Mouse (Mus musculus) right cerebral cortex, postnatal 14 days (tissue): Measurements from ENCODE around the gene Kmo.

Experiments
- DNase-seq: peaks from one replicate; pipeline ENCODE4 v3.0.0; 2022

Kmo gene

DNA sequence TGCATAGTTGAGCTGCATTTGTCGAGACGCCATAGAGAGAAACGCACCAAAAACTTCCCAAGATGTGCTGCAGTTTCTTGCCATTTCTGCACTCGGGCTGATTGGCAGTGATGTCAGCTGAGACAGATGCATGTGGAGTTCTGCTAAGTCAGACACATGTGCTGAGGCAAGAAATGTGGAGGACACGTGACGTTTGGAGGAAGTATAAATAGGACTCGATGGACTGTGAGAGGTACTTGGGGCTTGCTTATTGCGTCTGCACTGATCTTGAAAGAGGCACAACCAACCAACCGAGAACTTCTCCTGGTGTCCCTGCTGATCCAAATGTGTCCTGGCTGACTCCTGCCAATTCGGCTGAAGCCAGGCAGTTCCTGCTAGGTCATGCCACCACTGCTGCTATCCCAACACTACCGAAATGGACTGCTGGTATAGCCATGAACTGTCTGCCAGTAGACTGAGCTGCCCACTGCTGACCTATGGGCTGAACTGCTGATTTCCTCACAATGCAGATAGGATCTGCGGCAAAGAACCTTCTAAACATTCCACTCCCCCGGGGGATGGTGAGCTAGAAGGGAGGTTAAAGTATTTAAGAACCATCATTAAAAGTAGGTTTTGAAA is at the start of gene Kmo:
TSS of gene Kmo (plus strand) at position 568 of the 618 bp plus-strand sequence.
- DNase-seq = no peak

DNA sequence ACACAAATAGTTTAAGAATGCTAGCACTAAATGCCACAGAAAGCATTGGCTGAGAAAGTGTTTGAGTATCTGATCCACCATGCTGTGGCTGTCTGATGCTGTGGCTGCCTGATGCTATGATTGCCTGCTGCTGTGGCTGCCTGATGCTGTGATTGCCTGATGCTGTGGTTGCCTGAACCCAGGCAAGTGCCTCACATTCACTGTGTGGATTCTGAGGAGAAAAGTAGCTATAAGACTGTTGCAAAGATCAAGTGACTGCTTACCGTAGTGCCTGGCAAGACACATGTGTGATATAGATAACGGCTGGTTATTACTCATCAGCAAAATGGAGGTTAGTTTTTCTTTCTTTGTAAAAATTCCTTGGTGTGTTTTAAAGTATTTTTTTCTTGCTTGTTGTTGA is 46.1 kb upstream of the Kmo start:
- no peak for DNase-seq

DNA sequence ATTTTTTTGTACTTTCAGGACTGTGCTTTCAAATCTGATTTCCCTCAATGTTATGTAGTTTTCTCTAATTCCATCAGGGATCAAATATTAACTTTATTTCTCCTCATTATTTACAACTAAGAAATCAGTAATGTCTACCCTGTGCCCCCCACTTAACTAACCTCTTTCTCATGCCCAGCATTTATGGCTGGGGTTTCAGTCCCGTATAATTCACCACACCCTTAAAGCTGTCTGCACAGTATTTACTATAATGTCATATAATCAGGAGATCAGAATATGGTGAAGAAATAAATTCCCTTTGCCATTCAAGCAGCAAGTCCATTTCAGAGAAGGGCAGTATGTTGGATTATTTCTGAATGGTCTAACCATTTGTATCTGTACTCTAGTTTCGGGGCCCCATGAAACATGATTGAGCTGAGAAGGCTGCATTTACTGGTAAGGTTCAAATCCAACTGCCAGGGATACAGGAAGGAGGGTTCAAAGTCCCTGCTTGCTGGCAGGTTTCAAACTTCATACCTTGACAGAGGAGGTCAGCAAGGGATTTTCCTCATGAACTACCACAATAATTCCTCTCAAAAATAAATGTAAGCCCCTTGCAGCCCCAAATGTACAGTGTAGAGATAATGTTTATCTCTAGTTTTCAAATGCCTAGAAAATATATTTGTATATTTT is 41.6 kb upstream of the Kmo start:
- no peak for DNase-seq

DNA sequence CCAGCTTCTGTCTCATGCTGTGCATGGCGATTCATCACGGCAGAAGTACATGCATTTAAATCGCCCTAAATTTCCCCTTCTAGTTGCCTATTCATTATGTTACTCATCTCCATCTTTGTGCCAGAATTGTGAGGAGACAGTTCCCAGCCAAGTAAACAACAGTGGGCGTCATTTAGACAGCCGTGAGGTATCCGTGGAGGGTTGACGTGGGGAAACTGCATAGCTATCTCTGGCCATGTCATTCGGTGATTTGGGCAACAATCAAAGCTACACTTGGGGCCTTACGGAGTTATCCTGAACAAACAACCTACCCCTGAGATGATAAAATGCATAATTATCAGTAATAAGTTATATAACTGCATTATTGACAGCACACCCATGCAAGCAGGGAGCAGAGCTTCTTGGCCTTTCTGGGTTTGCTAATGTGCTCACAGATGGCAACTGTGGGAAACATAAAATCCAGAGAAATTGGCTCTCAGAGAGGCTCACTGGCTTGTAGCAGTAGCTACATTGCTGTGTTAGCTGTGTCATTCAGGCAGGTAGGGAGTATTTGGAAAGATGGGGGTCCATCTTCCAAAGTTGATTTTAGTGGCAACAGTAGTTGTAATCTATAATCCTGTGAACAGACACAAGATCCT is 40.5 kb upstream of the Kmo start:
- DNase-seq = no peak

DNA sequence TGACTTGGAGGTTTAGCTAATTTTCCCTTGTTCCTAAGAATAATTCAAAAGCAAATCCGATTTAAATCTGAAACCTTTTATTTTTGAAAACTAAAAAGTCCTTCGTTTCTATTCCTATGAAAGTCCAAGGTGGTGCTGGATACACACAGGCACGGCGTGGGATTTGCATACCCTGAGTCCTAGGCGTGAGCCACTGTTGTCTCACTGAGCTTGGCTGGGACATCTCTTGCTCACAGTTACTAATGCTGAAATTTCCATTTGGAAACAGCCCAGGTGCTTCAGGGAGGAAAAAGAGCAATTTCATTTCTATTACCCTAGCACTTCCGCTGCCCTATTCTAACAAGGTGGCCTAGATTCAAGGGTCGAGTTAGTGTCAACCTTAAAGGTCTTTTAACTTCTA is 39.8 kb upstream of the Kmo start:
- DNase-seq = no peak

DNA sequence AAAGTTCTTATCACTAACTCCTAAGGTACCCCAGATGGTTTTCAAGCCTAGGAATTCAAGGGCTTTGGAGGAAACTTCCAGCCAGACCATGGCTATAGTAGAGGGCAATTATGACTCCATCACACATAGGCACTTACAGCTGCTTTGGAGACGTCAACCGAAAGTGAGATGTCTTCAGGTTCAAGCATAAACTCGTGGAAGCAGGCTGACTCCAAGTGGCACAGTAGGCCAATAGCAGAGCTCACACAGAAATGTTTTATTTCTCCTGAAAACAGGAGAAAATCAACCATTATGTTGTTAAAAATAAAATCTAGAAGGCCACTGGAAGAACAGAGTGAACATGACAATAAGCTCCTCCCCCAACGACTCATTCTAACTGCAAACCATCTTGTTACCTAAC is 37.4 kb upstream of the Kmo start:
- DNase-seq = no peak

DNA sequence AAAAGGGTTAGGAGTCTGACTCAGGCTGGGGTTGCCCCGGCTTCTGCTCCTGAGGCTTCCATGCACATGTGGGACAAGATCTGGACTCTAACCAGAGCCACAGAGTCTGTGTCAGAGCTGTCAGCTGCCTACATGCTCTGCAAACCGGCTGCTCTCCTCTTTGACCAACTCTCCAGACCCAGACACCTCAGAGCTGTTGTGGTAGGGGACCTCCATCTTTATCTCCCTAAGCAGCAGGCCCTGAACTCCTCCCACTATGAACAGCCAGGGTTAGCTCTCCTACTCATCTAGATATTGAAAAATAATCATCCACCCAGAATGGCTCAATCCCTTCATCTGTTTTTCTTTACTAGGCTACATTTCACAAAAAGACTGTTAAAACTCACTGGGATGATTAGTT is 34.9 kb upstream of the Kmo start:
- no peak for DNase-seq

DNA sequence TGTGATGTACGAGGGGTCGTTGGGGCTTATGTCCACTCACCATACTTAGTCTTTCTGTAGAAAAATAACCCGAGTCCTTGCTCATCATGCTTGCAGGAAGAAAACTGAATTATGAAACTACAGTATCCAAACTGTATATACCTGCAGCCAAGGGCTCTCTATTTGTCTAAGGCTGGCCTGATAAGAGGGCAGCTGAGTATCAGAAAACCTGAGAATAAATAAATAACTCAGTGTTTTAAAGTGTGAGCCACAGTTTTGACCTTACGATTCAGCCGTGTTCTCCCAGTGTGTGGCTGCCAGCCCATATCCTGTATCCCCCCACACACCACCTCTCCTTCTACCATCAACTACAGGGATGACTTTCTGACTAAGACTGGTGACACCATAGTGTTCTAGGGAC is 33.5 kb upstream of the Kmo start:
- no peak for DNase-seq

DNA sequence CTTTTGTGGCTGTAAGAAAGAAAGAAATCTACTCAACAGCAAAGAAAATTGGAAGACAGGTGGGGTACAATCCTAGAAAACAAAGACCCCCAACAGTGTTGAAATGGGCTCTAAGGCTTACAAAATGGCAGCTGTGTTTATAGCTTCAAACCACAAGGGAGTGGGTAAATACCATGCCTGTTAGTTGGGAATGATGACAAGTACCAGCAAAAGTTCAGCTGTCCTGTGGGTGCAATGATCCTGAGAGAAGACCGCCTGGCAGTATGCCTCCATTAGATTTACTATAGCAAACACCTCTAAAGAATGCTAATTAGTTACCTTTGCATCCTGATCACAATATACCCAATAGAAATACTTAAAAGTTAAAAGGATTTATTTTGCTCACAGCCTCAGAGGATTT is 27.3 kb upstream of the Kmo start:
- no peak for DNase-seq

DNA sequence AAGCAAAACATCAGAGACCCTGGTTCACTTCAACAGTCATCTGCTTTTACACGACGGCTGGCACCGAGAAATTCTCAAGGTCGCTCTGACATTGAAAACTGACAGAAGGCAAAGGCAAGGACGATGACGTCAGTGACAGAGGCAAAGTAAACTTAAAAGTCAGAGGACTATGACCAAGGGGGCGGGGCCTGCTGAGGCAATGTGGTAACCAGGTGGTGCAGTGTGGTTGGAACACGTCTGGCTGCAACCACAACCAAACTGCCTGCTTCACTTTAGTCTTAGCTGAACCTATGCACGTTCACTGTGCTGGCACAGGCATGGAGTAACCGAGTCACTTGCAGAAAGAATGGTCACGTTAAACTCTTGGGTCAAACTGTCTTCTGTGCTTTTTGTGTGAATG is 17.9 kb upstream of the Kmo start:
- no peak for DNase-seq

DNA sequence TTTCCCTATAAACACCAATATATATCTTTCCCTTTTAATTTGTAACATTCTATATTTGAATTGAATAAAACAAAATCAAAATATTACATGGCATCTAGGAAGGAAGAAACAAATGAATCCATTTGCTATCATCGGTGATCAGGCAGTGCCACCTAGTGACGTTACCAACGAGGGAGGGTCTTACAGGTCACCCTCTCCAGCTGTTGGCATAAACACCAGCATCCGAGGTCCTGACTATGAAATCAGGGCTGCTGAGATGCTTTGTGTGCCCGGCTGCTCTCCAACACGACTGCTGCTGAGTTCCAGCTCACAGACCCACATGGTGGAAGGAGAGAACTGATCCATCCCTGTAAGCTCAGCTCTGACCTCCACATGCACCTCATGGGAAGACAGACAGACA is 16.8 kb upstream of the Kmo start:
- DNase-seq = no peak

DNA sequence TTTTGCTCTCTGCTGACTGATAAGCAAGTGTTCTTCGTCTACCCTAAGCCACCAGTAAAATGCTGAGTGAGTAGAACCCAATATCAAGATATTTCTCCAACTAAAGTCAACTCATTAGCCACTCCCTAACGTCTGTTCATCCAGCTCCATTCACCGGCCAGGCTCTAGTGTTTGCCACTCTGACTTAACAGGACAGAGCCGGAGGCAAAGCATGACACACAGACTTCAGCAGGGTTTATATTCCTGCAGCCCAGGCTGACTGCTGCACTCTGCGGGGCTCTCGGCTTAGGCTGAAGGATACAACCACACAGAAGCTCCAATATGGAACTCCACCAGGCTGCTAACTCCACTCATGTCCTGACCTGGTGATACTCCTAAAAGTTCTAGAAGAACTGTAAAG is 12.9 kb upstream of the Kmo start:
- no peak for DNase-seq

DNA sequence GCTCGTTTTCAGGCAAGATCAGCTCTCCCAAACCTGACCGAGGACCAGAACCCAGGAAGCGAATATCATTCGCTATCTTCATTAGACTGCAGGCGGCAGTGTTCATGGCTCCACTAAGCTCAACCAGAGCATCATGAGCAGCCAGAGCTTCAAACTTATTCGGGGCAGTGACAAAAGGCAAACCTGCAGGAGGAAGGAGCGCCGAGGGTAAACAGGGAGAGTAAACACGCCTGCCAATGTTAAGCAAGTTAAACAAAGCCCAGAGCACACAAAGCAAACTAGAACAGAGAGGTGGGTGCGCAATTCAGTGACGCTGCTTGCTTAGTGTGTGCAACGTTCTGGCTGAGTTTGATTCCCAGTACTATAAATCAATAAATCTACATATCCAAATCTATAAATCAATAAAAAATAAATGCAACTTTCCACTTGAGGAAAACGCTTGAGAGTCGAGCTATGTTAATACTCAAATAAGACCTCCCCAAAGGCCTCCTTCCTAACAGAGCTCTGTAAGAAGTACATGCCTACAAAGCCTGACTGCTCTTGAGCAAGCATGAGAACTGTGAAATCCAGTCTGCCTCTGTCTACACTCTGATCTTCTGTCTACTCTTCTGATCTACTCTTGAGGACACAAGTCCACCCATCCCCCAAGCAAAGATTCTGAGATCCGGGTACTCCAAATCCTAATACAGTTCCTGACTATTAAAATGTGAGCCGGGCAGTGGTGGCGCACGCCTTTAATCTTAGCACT is 12.2 kb upstream of the Kmo start:
- DNase-seq = no peak

DNA sequence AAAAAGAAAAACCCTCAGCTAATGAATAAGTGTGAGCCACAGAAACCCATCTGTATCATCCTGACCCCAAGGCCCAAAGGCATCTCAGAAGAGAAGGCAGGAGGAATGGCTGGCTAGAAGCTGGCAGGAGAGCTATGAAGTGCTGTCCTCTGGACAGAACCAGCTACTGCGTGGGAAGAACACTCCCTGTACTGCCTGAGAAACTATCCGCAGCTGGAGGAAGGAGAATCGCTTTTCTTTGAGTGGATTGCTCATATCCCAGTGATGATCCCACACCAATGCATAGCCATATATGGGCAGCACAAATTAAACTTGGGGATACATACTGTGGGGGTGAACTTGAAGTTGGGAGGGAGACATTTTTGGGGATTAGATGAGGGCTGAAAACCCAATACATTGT is 11.5 kb upstream of the Kmo start:
- no peak for DNase-seq

DNA sequence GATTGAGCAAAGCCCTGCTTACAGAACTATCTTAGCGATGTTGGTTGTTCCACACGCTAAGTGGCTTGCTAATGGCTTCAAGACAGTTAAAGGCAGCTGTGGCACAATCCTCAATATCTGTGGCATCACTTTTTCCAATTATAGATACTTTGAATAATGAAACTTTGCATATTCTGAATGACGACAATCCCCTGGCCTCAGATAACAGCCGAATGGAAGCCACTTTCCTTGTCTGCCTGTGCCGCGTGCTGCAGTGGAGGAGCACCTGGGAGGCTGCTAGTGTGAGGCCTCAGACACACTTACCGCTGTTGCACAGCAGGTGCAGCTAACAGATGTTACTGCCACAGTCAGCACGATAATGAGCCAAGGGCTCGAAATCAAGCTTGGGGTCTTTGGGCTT is 5.2 kb upstream of the Kmo start:
- DNase-seq = no peak

DNA sequence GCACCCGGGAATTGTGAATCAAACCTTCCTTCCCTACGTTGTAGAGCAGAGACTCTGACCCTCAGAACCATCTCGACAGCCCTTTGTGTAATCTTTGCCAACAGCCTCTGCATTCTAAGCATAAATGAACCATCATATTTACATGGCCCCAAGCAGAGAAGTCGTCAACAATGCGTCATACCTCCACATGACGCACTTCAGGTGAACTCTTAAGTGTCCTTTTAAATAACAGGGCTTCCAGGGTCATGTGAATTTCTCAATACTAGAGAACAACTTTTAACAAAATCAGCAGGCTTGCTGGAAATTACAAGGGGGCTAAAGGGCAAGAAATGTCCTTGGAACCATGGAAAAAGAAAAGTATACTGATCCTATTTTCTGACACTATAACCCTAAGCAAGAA is 3.5 kb downstream of the Kmo start:
- DNase-seq = no peak

DNA sequence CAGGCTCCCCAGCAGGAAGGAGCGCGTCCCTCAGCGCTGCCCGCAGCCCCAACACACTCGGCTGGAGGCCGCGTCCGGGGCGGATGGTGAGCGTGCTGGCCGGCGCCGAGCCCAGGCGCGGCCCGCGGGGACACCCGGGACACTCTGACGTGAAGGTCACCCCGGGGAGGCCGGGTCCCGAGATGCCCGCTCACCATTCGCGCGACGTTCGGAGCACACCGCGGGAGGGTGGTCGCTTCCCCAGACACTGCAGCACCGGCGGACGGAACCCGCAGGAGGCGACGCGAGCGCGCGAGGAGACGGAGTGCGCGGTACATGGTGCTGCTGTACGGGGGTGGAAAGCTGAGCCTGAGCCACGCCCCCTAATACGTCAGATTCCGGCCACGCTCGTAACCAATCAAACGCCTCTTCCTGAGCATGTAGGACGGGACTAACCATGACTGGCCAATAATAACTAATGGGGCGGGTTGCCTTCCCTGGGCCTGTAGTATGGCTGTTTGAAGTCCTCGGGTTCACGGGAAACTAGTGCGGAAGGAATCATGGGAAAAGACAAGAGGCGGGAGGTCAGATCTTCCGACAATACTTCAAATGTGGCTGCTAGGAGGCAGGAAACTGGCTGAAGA is 5.2 kb downstream of the Kmo start, which contains the start of gene Fh1:
TSS of gene Fh1 (minus strand) at position 379 of the 623 bp plus-strand sequence.
- peak; percentile 89 for DNase-seq

DNA sequence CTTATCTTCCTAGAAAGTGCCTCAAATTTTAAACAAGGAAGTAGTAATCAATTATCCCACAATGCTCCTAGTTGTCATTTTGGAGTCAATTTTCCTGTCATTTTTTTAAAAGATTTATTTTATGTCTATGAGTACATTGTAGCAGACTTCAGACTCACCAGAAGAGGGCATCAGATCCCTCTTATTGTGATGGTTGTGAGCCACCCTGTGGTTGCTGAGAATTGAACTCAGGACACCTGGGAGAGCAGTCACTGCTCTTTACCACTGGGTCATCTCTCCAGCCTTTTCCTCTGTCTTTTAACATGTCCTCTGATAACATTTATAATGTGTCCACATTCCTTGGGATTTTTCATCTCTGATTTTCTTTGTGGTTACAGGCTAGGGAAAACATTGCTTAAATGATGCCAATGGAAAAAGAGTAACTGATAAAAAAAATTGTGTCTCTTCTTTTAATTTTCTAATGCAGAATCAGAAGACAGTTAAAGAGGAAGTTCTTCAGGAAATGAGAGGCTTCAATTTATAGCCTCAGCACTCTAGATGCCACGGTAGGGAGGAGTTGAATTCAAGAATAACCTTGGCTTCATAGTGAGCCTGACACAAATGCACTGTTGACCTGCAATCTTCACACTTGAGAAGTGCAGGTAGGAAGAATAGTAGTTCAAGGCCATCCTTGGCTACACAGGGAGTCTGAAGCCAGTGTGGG is 6.0 kb downstream of the Kmo start:
- no peak for DNase-seq

DNA sequence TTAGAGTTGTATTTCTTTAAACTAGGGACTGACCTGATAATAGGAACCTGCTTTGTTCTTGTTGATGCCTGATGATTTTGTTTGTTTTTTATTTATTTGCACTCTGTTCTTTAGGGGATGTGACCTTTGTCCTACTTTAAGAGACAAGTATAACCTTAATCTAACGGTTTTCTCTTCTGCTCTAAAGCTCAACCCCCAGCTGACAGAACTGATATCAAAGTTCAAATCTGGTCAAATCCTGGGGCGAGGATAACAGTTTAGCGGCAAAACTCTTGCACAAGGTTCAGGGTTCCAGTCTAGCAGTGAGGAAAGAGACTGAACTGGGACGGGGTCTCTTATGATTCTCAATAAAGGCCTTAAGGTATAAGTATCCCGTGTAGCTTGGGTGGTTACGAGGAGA is 9.1 kb downstream of the Kmo start:
- DNase-seq = no peak

DNA sequence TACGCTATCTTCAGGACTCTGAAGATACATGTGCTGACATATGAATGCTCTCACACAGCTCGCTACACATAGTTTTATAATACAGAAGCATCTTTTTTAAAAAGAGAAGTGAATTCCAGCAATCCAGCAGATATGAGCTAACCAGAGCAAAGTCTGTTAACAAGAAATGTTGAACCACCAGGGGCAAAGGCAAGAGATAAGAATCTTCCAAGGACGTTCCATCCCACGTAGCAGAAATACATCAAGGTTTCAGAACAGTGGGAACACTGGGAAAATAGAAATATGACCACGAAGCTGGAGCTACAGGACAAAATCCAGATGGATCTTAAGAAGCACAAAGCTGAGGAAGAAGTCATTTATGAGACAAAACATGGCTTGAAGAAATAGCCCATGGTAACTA is 10.2 kb downstream of the Kmo start:
- no peak for DNase-seq

DNA sequence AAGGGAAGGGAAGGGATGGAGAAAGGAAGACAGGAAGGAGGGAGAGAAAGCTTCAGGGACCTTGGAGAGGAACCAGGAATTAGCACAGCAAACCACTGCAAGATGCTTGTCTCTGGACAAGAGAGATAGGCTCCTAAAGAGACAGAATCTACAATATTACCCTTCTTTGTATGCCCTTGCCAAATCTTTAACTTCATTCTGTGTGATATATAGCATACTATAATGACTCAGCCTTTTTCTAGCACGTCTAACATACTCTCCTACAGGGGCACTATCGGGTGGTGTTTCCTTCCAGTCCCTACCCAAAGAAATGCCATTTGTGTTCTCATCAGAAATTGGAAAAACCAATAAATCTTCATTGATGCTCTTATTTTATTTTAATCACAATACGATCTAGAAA is 10.9 kb downstream of the Kmo start:
- no peak for DNase-seq

DNA sequence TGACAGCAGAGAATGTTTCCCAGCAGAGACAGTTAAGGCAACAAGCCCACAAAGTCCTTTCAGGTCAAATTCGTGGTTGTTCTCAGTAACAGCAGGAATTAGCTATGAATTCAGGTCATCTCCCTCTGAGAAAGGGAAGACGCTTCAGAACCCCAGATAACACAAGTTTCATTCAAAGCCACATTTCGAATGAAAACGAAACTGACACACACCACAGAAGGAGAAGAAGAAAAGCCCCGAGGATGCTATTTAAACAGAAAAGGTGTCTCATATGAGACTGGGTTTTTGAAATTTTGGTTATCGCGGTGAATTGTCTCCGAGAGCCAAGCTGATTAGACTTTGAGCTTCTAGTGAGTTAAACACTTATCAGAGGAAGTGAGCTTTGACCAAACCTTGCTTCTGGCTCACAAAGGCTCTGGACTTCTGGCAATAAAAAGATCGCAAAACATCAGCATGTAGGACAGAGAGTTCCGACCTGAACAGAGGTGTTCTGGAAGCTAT is 11.6 kb downstream of the Kmo start:
- no peak for DNase-seq

DNA sequence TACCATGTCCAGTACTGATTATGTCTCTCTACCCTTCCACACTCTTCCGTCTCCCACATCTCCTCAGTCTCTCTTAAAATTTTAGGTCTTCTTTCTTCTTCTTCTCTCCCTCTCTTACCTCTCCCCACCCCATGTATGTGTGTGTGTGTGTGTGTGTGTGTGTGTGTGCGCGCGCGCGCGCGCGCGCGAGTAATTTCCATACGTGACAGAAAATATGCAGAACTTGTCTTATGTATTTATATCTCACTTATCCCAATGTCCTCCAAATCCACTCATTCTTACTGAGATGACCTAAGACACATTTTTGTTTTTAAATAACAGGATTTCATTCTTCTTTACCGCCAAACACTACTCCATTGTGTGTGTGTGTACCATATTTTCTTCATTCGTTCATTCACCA is 12.3 kb downstream of the Kmo start:
- DNase-seq = no peak
